Mouse (Mus musculus): ENCODE measurements around the gene Mxd4.

Gene Mxd4

DNA sequence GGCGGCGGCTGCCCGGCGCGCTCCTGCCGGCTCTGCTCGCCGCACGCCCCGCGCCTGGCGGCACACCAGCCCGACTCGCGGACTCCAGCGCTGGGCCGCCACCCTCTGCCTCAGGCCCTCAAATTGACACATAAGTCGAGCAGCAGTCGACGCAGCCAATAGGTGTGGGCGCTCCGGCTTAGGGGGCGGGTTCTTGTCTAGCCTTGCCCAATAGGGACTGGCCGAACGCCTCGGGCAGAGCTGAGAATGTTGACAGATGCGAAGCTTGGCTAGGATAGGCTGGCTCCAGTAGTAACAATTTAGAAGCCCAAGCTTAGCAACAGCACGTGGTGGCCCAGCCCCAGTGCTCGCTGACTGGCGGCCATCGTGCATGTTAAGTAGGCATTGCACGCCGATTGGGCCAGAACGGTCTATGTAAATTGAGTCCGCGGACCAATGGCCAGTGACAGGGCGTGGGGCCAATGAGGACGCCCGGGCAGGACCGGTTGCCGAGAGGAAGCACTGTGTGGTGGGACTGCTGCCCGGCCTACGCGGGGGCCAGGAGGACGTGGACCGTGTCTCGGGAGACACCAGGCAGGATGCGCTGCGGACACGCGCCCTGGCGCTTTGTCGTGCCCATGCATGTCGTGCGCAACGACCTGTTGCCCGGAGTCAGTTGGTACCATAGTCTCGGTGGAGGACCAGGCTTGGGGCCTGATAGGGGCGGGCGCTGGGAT is at the start of gene Mxd4:
Gene Mxd4 (minus strand): TSS at position 120 of the 716 bp plus-strand sequence.
- peak; percentile 99 for DNase-seq

DNA sequence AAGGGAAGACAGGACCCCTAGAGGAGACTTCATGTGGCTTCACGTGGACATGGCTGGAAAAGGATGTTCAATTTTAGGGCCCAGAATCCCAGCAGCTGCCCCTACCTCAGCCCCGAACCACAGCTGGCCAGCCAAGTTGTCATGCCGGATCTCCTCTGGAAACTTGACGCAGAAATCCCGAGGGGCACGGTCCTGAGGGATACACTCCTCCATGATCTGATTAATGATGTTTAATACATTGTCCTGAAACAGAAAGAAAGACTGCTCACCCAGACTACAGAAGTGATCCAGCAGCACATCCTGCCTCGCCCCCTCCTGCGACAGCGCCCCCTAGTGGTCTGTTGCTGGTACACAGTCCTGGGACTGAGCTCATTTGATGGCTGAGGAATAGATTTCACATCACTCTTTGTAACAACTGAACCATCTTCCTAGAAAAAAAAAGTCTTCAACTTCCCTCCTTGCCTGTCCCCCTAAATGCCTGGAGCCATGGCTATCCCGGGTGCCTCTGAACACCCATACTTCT is 48.4 kb upstream of the Mxd4 start:
- DNase-seq: peak; percentile 58

DNA sequence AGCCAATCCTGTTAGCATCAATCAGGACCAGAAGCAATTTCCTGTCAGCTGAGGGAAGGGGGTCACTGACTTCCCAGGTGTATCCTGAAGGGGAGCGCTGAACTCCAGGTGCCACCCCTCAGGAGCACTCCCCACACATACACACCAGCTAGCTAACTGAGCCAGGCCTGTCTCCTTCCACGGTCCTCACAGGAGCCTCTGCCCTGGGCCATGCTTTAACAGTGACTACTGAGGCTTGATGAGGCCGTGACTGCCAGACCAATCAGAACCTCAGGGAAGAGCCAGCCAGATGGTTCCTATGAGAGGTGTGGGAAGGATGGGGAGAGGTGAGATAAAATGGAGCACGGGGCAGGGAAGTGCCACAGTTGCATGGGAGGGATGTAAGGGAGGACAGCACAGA is 47.5 kb upstream of the Mxd4 start:
- no peak for DNase-seq

DNA sequence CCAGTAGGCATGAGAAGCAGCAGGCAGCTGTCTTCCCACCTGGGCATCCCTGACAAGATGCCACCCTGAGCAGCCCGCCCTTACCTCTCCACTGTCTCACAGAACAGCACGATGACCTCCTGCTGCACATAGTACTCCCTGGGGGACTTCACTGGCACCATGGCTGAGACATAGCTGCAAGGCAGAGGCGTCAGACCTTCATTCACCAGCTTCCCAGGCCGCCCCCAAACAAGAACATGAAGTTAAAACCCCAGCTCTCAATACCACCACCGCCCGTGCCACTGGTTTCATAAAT is 45.6 kb upstream of the Mxd4 start:
- DNase-seq: no peak

DNA sequence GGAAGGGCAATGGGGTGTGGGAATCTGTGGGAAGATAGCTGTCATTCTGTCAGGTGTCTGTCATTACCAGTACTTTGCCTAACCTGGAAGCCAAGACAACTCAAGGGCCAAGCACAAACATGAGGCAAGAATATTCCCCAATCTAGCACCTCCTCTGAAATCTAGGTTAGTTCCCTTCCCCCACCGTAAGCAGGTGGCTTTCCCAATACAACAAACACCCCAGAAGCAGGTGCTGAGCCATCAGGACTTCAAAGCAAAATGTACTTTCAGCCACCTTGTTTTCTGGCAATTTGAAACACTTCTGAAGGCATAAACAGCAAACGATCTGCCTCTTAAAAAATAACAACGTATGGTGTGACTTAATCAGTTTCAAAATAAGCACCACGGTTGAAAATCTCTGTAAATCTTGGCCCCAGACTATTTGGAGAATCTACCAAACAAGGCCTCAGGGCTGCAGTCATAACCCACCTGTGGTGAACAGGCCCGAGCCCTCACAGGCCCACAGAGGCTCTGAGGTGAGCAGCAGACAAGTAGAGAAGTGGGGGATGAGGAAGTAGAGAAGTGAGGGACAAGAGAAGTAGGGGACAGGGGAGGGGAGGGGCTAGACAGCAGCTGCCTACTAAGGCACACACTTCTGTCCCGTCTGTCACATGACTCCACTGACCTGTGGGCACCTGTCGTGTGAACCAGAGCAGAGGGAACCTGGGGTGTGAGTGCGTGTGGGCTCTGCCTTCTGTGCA is 45.1 kb upstream of the Mxd4 start:
- DNase-seq: no peak

DNA sequence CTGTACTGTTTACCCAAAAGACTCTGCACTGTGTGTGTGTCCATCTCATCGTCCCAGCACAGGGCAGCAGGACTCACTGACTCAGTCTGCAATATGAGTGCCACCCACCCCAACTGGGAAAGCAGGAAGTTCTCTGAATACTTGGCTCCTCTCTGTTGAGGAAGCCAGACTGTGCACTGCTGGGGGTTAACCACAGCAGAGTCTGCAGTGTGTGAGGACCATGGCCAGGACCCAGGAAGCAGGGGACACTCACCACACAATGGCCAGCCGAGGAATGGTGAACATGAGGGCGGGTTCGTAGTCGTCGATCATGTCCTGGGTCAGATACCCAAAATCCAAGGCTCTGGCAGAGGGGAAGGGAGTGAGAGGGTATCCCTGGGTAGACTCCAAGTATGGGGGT is 44.4 kb upstream of the Mxd4 start:
- DNase-seq: no peak

DNA sequence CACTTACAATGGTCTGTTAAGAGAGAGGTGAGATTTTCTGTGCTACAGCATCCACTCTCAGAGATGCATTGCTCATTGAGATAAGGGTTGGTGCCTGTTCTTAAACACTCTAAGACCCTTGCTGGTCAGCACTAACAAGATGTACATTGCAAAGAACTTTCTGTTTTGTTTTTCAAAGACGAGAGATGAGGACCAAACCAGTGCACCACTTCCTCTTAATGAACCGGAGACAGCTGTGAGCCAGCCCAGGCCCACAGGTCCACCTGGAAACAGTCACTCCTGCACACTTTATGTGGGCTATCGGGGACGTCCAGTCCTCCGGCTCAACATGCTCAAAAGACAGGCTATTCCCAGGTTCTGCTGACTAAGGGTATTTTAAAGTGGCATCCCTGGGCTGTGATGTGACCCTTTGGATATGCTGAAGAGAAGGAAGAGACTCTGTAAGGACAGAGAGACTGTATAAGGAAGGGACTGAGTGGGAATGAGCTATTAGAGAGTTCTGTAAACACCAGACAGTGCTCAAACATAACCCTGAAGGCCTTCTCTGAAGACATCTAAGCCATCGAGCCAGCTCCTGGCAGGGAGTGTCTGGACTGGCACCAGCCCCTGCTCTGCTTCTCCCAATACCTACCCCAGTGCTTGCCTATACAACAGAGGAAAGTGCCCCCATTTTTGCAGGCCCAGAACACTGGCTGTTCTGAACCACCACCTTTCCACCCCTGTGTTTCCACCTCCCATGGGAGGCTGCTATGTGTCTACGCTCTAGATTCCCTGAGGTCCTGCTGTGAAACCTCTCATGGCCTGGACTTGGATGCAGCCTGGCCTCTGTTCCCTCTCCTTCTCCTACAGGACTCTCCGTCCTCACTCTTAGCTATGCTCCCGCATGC is 43.3 kb upstream of the Mxd4 start:
- DNase-seq: no peak

DNA sequence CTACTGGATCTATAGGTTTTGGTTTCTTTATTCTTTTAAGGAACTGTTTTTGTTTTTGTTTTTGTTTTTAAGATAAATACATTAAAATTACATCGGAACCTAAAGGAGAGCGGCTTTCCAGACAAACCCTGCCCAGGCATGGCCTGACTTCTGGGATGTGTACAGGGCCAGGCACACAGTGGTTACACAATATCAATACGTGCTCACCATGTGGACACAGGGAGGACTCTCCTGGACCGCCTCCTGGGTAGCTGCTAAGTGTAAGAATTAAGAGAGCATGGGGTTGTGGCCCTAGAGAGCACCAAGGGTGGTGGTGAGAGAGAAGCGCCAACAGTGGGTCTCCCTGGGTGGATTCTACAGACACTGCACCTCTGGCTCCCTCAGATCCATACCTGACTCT is 42.0 kb upstream of the Mxd4 start:
- DNase-seq: no peak

DNA sequence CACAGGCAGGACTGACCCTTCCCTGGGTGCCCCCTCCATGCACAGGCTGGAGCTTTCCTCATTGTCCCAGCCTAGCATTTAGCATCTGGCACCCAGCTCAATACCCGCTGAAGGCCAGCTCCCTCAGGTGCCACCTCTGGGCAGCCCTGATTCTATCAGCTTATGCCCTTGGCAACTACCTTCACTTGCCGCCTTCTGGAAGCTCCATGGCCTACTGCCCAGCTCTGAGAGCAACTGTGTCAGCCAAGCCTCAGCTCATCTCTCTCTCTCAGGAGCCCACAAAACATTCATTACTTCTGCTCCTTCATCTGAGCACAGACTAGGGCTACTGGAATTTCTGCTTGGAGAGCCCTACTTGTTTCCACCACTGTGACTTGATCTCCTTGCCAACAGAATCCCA is 38.0 kb upstream of the Mxd4 start:
- DNase-seq: no peak

DNA sequence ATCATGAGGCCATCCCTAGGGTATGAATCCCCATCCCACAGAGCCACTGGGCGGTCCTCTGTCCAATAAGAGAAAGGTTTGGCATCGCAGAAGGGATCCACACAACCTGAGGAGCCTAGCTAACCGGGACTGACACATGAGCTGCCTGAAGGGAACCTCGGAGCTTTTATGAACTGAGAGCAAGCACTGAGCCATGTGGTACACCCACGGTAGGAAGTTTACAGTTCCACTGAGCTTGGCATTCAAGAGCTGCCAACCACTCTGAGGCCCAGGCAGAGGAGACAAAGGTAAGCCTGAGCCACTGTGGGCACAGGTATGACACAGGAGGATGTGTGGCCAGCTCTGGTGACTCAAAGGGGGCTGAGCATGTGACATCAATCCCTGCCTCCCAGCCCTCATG is 37.0 kb upstream of the Mxd4 start:
- no peak for DNase-seq

DNA sequence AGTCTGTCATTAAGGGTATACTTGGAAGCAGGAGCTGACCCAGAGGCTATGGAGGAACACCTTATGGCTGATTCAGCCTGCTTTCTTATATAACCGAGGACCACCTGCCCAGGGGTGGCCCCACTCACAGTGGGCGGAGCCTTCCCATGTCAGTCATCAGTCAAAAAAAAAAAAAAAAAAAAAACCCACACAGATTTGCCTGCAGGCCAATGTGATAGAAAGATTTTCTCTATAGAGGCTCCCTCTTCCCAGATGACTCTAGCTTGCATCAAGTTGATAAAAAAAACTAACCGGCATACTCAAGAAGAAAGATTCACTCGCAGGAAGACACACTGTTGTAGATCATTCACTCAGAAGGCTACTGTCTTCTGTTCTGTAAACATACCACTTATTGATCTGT is 32.5 kb upstream of the Mxd4 start:
- no peak for DNase-seq

DNA sequence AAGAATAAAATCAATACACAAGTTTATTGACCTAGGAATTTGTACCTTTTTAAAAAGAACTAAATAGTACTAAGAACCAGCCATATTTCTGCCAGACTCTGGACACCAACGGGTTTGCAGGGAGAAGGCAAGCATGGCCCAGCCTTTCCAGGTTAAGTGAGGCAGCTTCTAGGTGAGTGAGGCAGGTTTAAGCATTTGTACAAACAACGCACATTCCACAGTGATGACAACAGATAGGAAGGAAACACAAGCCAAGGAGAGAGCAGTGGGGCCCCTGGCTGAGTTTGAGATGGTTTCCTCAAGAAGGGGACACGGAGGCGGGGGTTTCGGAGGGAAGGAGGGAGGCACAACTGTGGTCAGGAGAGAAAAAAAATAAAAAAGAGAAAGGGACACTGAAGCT is 31.2 kb upstream of the Mxd4 start:
- DNase-seq: no peak

DNA sequence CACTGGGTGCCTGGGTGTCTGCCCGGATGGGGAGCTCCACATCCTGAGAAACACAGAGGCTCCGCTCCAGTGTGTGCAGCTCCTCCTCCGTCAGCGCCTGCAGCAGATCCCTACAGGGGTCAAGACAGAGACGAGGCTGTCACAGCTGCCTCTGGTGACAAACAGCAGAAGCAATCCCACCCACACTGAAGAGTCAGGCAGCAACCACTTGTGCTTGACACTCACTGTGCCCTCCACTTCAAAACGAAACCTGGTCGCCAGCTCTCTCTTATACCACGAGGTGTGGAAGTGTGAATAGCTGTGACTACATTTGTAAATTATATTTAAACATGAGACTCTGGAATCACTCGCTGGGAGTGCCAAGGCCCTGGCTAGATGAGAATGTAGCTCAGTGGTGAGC is 30.2 kb upstream of the Mxd4 start:
- no peak for DNase-seq

DNA sequence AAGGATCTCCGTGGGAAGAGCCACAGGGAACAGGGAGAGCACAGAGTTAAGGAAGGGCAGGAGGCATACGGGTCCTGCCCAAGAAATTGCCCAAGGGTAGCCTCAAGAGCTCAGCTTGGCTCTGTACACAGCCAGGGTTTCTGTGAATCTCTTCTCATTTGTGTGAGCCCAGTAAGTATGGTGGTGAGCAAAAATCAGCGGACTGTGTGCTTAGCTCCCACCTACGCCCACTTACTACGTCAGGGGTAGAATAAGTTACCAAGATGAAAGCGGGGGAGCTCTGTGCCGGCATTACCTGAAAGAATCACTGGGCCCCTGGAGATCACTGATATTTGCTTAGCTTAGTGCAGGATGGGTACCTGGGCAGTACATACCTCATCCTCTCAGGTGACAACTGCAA is 28.5 kb upstream of the Mxd4 start:
- no peak for DNase-seq

DNA sequence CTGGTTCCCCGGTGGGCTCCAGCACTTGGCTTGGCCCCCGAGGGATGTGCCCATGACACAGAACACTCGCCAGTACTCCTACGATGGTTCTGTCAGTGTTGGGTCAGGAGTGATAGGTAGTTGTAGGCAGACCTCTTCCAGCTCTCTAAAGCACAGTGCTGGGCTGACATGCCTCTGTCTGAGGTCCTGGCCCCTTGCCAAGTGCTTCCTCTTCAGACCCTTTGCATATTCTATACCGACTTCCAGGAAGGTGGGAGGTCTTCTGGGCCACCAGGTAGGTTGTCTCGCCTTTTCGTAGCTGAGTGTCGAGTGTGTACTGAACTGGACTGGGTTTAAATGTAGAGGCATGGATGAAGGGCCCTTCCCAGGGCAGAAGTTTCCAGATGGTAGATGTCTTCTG is 26.1 kb upstream of the Mxd4 start:
- DNase-seq: no peak

DNA sequence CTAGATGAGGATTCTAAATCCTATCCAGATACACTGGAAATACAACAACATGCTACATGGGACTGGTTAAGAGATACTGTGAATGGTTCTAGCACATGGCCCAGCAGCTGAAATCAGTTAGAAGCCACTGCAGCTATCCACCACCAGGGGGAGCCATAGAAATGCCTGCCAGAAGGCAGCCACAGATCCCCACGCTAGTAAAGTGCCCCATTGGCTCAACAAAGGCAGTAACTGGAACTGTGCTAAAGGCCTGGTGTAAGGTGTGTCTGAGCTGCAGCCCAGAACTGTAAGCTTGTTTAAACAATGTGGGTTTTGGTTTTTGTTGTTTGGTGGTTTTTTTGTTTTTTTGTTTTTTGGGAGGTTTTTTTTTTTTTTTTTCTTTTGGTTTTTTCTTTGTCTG is 22.8 kb upstream of the Mxd4 start:
- peak; percentile 82 for DNase-seq

DNA sequence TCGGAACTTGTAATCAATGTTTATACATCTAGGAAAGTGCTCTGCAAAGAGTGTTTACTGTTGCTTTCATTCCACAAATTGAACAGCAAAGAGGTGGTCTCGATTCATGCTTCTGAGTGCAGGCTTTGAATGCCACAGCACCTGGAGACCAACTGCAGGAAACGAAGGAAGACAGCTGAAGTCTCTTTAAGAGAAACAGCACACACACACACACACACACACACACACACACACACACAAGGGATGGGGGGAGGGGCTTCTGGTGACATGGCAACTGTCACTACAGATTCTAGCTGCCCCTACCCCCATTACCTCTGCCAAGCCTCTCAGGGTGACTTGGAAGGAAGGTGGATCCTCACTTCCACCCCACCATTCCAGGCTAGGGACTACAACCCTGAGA is 20.0 kb upstream of the Mxd4 start:
- no peak for DNase-seq

DNA sequence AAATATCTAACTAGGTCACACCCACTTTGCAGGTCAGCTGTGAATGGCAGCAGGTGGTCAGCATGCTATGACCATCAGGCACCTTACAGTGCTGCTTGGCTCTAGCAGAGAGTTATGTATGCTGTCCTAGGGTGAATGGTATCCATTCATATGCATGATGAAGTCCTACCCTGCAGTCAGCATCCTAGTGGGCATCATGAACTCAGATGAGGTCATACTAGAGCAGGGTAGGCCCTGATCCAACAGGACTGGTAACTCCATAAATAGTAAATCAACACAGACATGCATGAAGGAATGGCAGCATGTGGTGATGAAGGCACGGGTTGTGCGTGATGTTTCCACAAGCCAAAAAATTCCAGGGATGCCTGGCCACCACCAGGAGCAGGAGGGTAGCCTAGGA is 18.3 kb upstream of the Mxd4 start:
- DNase-seq: no peak

DNA sequence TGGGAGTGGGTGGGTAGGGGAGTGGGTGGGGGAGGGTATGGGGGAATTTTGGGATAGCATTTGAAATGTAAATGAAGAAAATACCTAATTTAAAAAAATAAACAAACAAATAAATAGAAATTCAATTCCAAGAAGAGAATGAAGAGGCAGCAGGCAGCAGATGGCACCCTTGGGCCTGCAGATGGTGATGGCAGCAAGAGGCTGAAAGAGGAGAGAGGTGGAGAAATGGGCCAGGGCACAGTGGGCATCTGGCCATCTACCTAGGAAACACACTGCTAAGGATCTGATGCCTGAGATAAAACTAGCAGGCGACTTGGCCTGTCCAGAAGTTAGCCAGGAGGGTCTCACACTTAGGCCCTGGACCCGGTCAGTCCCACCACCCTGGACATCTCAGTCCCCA is 17.4 kb upstream of the Mxd4 start:
- no peak for DNase-seq

DNA sequence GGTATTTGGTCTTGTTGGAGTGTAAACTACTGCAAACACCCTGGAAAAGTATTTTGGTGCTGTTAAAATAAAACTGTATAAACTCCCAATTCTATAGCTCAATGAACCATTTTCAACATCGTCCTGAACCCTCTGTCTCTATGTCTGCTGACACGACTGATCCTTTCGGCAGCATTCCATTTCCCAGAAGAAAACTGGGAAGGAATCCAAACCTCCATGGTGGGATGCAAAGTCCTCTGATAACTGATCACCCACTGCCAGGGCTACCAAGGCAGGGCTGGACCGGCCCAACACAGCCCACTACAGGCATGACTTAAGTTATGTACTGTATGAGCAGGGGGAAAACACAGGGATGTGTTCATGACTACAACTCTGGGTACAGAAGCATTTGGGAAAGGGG is 14.5 kb upstream of the Mxd4 start:
- DNase-seq: no peak

DNA sequence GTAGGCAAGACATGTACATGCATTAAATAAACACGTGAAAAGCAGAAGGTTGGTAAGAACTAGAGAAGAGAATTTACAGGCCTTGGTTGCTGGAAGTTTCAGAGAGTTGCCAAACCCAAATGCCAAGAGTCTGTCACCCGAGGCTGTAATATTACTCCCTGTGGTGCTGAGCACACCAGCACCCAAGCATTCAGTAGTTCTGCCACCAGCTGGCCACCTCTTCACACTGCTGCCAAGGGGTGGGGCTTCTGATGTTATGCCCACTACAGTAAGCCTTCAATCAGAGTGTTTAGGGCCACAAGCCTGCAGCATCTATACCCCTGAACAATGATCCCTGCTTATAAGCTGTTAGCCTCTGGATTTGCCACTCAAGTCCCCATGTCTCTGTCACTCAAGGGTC is 13.9 kb upstream of the Mxd4 start:
- no peak for DNase-seq

DNA sequence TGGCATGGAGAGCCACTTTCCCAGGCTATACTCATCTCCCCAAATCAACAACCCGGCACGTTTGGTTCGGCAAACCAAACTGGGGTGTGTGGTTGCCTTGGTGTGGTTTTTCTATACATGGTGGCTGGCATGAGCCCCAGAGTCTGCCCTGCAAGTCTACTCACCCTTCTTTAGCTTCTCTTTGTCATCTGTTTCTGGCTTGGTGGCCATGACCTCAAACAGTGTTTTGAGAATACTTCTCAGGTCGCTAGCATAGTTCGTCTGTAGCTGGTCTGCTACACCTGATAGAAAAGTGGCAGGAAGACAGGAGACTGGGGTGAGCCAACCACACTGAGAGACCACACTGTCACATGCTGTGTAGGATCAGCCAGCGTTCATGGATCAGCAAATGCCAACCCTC is 11.1 kb upstream of the Mxd4 start:
- no peak for DNase-seq

DNA sequence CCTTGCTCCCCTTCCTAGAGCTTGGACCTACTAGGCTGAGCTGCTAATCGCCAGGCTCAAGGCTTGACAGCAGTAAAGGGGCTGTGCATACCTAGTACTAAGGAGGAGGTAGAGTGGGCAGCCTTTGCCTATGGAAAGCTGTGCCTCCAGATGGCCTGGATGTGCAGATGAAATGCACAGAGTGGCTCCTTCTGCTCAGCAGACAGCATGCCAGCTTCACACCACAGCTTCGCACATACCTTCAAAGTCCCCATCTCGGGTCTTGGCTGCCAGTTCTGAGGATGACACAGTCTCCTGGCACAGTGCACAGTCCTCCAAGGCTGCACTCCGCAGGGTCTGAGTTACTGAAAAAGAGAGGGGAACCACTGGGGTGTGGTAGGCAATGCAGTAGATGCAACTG is 9.7 kb upstream of the Mxd4 start:
- no peak for DNase-seq

DNA sequence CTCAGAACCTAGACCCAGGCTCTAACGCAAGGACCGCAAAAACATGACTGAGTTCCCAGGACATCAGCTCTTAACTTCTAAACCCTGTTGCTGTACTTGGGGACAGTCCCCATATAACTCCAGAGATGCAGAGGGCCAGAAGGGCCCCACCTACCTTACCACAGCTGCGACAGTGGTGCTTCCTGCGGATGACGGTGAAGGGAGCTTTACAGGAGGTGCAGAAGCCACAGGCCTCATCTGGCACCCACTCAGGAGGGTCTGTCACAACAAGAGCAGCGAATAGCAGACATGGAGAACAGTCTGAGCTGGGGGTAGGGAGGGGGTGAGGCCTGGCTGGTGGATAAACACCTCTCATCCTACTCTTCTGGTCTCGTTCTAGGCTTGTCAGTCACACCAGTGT is 8.9 kb upstream of the Mxd4 start:
- DNase-seq: no peak
